Mouse (Mus musculus) heart, adult 8-10 months (tissue): ENCODE data around the gene Atp5g1. TPM values are rescaled to one million over a fixed set of nuclear protein-coding genes. Genes with fewer than 3 reads are reported as not detected.

Experiments used
- DNase-seq: peaks from one replicate; pipeline ENCODE4 v3.0.0; 2022; ENCODE audit warnings: low spot score
- total RNA-seq, 4 experiments: library from RNA; stranded (reverse); gene quantifications; 2 replicates each; pipeline ENCODE4 v1.2.4; 2022

The Atp5g1 gene
- total RNA-seq, 4 experiments from 2014 or later = 3,689 to 3,785 (median 3,746) TPM

GRCm38 (mm10) chr11:96073295-96073993 is 2.0 kb downstream of the Atp5g1 start:
- no peak for DNase-seq

GRCm38 (mm10) chr11:96071013-96071412 is 4.5 kb downstream of the Atp5g1 start:
- DNase-seq = no peak

- no peak for DNase-seq
Observed at GRCm38 (mm10) chr11:96070353-96070752, 5.1 kb downstream of the Atp5g1 start.

- peak; percentile 40 for DNase-seq
Observed at GRCm38 (mm10) chr11:96068231-96068630, 7.2 kb downstream of the Atp5g1 start.

- DNase-seq = peak; percentile 97
Observed at GRCm38 (mm10) chr11:96065215-96065911, 10.1 kb downstream of the Atp5g1 start, which contains the start of gene Ube2z. Ube2z (minus strand) TSS chr11:96065388.

- DNase-seq = no peak
Observed at GRCm38 (mm10) chr11:96064521-96065214, 10.8 kb downstream of the Atp5g1 start.

- no peak for DNase-seq
Observed at GRCm38 (mm10) chr11:96058309-96058708, 17.2 kb downstream of the Atp5g1 start.

GRCm38 (mm10) chr11:96050854-96051253 is 24.6 kb downstream of the Atp5g1 start:
- DNase-seq = no peak

GRCm38 (mm10) chr11:96049939-96050338 is 25.5 kb downstream of the Atp5g1 start:
- no peak for DNase-seq

GRCm38 (mm10) chr11:96047469-96048373 is 27.7 kb downstream of the Atp5g1 start:
- DNase-seq = no peak

- no peak for DNase-seq
Observed at GRCm38 (mm10) chr11:96046793-96047192, 28.7 kb downstream of the Atp5g1 start.

GRCm38 (mm10) chr11:96046028-96046427 is 29.4 kb downstream of the Atp5g1 start:
- no peak for DNase-seq

GRCm38 (mm10) chr11:96044803-96045567 is 30.5 kb downstream of the Atp5g1 start:
- no peak for DNase-seq

- DNase-seq = no peak
Observed at GRCm38 (mm10) chr11:96038560-96038959, 36.9 kb downstream of the Atp5g1 start.

- DNase-seq = no peak
Observed at GRCm38 (mm10) chr11:96037499-96037898, 38.0 kb downstream of the Atp5g1 start.

GRCm38 (mm10) chr11:96035133-96035532 is 40.3 kb downstream of the Atp5g1 start:
- no peak for DNase-seq

- peak; percentile 93 for DNase-seq
Observed at GRCm38 (mm10) chr11:96034596-96035052, 40.8 kb downstream of the Atp5g1 start, which contains the start of gene Snf8. Snf8 (plus strand) TSS chr11:96034885.

GRCm38 (mm10) chr11:96034116-96034515 is 41.4 kb downstream of the Atp5g1 start:
- no peak for DNase-seq

- DNase-seq = no peak
Observed at GRCm38 (mm10) chr11:96033264-96033663, 42.2 kb downstream of the Atp5g1 start.

GRCm38 (mm10) chr11:96031701-96032100 is 43.8 kb downstream of the Atp5g1 start:
- DNase-seq = no peak
